Mouse (Mus musculus): Measurements from ENCODE around the gene Itsn1.

Itsn1 gene

DNA sequence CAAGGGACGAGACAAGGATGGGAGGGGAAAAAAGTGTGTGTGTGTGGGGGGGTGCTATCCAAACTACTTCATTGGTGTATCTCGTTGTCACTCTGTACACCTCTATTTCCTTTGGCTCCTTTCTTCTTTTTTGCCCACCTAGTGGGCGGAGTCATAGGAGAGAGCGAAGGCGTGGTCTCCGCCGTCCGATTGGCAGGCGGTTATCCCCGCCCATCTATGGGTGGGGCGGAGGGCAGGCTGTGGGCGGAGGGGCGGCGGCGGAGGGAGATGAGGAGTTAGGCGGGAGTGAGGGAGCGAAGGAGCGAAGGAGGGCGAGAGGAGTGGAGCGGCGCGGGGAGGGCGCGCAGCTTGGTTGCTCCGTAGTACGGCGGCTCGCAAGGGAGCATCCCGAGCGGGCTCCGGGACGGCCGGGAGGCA lies at the start of gene Itsn1:
Gene Itsn1 (plus strand): TSS at position 216 of the 417 bp plus-strand sequence.
- peak; percentile 98 for DNase-seq (ENCODE audit: low read depth)

DNA sequence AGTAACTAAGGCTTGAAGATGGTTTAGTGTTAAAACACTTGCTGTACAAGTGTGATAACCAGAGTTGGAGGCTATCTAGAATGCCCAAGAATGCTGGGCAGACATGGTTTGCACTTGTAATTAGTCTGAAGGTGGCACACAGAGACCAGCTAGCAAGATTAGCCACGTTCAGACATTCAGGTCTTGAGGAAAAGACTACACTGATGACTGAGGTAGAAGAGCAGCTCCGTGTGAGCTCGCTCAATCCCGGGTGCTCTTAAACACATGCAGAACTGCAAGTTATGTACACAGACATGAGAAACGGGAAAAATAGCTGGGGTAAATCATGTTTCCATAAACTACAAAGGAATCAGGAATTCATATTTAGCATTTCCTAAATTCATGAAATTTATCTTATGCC lies 48.4 kb upstream of the Itsn1 start:
- DNase-seq (ENCODE audit: low read depth): no peak

DNA sequence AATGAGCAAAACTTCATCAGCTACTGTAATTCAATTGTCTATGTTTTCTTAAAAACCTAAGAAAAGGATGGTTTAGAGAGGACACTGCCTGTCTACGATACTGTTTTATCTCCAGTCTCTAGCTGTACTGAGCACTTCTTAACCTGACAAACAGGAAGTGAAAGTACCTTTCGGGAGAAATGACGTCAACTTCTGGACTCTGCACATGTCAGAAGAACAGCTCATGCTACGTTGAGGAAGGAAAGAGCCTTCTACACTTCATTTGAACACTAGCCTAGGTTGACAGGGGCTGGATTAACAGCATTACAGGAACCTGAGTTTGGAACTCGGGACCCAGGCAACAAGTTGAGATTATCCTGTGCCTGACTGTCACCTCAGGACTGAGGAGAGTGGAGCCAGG lies 43.6 kb upstream of the Itsn1 start:
- no peak for DNase-seq (ENCODE audit: low read depth)

DNA sequence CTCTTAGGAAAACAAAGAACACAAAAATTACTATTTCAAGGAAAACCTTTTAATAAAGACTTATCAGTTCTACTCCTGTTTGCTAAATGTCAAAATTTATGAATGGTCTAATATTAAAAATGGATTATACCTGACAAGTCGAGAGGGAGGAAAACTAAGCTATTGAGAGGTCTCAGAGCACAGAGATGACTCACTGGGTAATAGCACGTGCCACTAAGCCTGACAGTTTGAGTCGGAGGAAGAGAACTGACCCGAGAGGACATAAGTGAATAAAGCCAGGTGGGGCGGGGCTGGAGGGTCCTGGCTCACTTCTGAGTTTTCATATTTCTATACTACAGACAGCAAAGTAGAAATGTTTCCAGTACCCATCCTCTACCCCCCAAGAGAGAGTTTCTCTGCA lies 42.7 kb upstream of the Itsn1 start:
- no peak for DNase-seq (ENCODE audit: low read depth)

DNA sequence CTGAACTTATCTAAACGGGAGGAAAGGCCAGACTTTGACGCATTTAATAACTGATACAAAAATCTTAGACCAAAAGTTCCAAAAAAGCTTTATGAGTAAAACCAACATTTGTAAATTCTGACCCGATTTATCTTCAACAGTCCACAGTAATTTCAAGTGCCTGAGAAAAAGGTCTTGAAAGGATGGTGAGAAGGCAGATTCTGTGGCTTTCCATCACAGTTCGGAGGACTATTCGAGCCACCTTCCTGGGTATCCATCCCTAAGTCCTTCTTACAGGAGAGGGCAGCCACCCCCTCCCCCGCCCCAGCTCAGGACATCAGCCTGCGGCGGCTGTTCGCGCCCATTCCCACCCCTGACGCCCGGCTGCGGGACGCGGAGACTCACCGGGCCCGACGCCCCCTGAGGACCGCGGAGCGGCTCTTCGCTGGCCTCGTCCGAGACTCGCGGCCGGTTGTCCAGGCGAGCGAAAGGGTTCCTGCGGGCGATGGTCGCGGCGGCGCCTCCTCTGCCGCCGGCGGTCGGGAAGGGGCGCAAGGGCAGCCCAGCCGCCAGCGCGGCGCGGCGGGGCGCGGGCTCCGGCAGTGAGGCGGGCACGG lies 41.0 kb upstream of the Itsn1 start:
- DNase-seq (ENCODE audit: low read depth): no peak

DNA sequence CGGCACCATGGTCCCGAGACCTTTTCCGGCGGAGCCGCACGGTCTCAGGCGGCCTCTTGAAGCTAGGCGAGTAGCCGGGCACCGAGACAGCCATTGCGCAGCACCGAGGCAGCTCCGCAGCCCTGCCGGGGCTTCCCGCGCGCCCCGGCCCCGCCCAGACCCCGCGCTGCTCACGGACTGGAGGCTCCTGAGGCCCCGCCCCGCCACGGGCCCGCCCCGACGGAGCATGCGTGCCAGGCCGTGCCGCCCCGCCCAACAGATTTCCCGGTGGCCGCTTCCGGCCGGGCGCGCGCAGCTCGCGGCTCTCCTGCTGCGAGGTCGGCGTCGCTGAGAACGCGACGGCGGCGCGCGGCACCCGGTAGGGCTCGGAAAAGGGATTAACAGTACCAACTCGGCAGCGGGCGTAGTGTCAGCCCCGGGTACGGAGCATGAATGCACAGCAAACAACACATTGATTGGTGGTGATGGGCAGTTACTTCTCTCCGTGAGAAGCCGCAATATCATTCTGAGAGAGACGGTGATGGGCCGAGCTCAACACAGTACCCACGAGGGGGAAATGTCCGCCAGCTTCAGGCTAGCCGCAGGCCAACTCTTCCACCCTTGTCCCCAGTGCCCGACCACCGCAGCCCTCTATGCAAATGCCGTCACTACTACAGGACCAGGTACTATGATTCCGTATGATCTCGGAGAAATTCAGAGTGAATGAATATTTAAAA lies 40.3 kb upstream of the Itsn1 start, which contains the start of gene Donson:
Gene Donson (minus strand): TSS at position 152 of the 716 bp plus-strand sequence.
- DNase-seq (ENCODE audit: low read depth): peak; percentile 86

DNA sequence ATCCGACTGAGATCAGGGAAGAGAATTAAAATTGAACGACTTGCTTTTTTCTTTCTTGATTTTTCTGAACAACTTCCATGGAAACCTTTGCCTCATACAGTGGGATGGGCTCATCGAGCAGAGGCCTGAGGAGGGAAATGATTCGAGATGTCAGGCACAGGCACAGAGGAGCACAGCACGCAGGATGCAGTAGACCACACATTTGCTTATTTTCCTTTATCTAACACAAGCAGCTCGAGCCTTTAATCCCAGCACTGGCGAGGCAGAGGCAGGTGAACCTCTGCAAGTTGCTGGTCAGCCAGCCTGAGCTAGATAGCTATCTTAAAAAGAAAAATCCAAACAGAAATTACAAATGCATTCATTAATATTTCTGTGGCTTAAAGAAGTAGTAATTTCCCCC lies 39.3 kb upstream of the Itsn1 start:
- peak; percentile 38 for DNase-seq (ENCODE audit: low read depth)

DNA sequence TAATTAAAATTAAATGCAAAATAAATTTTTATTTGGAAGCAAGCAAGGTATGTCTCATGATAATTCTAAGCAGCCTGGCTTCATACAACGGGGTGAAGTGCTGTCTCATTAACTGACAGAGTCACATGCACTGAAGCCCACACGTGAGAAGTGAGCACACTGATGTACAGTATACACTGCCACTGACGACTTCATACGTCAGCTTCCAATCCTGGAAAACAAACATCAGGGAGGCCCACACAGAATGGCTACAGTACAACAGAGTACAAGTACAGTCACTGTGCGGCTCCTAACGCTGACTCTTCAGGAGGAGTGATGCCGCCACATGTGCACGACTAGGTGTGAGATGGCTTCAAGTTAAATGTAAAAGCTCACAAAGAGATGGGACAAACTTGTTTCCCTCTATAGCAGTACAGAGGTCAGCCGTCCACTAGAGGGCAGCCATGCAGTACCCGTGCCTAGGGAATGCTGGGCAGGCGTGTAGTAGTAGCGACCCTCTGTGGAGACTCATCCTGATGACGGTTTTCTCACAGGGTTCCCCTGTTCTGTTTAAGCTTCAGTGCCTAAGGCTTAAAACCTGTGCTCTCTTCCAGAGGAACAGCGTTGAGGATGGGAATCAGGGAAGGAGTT lies 34.5 kb upstream of the Itsn1 start:
- DNase-seq (ENCODE audit: low read depth): peak; percentile 68

DNA sequence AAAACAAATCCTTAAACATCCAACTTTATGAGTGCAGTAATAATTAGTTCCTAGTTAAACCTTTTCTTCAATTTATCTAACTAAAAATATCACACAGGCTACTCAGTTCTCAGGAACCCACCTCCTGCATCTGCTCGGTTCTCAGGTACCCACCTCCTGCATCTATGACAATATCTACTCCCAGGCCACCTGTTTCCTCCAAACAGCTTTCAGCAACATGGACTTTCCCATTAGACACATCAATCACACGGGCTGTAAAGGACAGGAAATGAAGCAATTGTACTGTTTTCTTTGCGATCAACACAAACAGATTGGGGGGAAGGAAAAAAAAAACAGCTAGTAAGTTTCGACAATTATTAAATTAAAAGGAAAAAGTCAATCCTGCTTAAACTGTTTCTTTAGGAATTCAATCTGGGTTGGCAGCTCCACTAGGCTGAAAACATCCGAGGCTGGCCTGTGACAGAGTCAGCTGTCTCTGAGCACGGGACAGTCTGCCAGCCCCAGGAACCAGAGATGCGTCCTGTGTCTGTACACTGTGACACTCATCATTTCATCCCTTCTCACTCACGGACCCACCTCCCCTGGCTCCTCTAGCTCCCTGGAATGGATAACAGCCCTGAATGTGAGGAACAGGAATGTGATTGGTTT lies 33.8 kb upstream of the Itsn1 start:
- no peak for DNase-seq (ENCODE audit: low read depth)

DNA sequence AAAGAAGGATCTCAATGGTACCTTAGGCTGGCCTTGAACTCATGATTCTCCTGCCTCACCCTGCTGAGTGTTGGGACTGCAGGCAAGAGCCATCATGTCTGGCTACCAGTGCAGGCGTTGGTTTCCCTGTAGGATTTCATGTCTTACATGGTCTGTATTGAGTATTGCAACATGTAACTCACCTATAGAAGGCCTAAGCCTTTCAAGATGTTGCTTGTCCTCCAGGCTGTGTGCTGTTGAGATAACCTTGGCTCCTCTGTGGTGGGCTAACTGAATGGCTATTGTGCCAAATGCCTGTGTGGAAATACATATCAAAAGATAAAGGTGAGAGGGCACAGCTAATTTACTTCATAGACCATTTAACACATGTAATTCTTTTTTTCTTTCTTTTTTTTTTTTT lies 30.1 kb upstream of the Itsn1 start:
- no peak for DNase-seq (ENCODE audit: low read depth)

DNA sequence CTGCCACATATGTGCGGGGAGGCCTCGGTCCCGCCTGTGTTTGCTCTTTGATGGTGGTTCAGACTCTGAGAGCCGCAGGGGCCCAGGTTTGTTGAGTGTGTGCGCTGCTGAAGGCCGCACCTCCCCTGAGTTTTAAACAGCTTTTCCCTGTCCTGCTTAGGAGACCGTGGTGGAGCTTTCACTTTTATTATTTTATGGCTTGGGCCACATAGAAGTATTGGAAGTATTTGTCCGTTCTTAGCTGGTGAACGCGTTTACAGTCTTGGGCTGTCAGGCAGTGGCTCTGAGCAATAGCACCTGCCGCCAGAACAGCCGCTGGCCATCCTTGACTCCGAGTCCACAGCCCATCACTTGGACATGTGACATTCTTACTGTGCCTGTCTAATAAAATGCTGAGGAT lies 27.2 kb upstream of the Itsn1 start:
- DNase-seq (ENCODE audit: low read depth): no peak

DNA sequence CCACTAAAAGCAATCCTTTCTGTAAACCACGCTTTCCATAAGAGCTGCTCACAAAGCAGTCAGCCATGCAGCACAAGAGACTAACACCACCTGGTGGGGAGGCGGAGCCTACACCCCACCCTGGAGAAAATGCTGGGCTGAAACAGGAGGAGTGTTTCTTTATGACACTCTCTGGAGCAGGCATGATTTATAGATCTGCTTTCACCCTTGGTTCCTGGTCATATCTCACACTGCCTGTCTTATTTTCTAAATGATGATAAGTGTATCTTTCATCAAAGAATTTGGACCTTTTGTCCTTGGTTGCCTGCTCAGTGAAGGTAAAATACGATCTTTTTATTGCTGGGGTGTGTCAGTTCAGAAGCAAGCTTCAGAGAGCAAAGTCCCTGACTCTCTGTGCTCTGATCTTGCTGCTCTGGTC lies 26.3 kb upstream of the Itsn1 start:
- DNase-seq (ENCODE audit: low read depth): no peak

DNA sequence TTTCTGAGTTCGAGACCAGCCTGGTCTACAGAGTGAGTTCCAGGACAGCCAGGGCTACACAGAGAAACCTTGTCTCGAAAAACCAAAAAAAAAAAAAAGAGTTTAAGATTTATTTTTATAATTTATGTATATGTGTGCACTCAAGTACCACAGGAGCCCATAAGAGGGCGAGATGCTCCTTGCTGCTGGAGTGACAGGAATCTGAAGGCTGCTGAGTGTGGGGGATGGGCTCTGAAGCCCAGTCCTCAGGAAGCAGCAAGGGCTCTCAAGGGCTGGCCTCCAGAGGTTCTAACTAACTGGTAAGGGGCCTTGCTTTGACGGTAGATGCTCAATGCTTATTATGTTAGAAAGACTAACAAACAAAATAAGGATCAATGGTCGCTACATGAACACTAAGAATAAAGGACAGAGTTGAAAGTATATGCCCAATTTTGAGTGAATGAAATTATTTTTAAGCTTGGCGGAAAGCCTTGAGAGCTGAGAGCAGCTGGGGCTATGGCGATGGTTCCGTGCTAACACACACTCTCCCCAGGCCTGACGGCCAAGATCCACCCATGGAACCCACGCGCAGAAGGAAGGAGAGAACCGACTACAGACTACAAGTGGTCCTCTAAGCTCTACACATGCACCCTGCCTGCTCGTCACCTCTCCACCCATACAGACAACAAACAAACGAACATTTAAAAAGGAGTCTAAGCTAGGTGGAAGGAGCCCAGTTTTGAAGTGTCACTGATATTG lies 24.3 kb upstream of the Itsn1 start:
- DNase-seq (ENCODE audit: low read depth): no peak

DNA sequence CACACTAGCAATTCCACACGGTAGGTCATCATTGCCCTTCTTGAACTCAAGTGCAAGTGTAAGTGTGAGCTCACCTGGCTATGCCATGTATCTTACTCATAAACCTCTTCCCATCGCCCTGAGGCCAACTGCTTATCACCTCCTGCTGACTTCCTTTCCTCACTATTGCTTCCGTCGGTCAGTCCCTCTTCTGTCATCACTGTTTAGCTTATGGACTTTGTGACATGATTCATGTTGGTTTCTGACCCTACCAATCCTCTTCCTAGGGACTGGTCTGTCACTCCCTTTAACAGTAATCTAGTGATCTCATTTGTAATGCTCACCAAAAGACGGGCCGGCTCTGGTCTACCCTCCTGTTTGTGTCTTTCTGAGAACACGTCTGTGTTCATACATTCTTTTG lies 18.8 kb upstream of the Itsn1 start:
- DNase-seq (ENCODE audit: low read depth): no peak

DNA sequence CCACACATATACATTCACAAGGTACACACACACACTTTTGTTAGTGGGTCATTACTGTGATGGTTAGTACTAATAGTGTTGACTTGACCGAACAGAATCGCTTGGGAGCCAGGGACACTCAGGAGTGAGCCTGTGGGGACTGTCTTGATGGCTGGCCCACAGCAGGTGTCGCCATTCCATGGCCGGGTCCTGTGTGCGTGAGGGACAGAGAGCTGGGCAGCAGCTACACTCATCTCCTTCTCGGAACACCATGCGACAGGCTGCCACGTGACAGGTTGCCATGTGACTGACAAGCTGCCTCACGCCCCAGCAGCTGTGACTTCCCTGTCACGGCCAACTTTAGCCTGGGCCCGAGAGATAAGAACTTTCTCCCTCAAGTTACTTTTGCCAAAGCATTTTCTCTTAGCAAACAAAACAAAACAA lies 12.1 kb upstream of the Itsn1 start:
- DNase-seq (ENCODE audit: low read depth): peak; percentile 93

DNA sequence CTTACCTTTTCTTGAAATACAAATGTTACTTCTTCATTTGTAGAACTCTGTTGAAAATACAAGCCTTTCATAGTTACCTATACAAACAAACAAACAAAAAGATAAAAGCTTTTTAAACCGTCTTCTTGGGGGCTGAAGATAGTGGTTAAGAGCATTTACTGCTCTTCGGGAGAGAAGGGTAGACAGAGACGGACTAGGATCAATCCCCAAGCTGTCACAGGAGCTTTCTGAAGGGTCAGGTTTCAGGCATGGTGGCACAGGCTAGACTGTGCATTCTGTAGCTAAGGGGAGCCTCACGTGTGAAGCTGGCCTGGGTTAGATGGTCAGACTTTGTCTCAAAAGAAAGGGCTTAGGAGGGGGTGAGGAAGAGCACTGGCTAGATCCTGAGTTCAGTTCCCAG lies 11.7 kb upstream of the Itsn1 start:
- DNase-seq (ENCODE audit: low read depth): no peak

DNA sequence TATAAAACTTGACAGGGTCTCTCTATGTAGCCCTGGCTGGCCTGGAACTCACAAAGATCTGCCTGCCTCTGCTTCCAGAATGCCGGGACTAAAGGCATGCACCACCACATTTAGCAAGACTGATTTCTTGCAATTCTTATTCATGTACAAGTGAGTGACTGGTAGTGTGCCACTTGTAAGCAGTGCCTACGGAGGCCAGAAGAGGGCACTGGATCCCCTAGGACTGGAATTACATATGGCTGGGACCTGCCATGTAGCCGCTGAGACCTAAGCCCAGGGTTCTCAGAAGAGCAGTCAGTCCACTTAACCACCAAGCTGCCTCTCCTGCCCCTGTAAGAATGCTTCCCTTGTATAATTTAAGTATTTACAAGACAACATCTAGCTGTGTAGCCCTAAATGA lies 4.8 kb upstream of the Itsn1 start:
- DNase-seq (ENCODE audit: low read depth): peak; percentile 49

DNA sequence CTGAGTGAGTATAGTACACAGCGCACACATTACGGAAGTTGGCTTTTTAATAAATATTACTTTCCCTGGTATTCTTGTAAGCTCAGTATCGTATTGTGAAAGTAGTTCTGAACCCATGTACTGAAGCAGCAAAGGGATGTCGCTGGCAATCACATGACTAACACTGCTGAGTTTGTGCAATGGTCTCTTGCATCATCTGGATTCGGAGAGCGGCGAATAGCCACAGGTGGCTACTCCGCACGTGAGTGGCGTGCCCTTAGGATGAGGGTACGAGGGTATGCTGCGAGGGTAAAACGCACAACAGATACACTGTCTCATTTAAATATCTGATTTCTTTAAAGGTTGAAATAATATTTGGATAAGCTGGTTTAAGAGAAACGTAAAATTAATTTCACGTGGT lies 1.6 kb upstream of the Itsn1 start:
- DNase-seq (ENCODE audit: low read depth): no peak

DNA sequence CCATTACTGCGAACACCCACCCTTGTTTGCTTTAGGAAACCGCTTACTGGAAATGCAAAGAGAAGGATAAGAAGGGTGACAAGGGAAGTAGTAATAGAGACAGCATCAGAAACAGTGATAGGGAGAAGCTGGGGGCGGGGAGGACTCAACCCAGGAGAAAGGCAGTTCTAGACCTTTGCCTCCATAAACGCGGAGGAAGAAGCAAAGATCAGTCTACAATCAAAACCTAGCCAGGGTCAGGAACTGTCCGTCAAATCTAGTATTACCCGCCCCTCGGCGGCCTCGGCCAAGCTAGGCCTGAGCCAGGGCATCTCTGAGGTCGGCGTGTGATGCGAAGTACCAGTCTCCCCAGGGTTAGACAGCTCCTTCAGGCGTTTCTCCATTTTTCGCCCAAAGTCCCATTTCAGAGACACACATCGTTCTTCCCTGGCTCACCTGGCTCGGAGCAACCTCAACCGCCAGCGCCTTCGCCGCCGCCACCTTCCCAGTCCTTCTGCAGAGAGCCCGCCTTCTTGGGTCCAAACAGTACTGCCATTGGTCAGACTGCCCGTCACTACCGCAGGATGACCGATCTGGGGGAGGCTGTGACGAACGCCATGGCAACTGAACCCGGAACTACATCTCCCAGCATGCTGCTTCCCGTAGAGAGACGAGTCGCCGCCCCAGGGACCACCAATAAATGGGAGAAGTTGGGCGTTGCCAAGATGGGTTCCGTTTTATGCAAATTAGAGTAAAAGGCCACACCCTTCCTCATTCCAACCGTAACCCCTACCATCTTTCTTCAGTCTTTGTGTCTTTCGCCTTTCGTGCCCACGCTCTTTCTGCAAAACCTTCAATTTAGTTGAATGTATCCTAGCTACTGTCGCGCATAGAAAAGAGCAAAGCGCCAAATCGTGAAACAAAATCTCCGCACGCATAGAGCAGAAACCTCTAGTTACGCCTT lies 687 bp upstream of the Itsn1 start, which contains the start of gene Cryzl1:
Gene Cryzl1 (minus strand): TSS at position 853 of the 943 bp plus-strand sequence.
- peak; percentile 95 for DNase-seq (ENCODE audit: low read depth)

DNA sequence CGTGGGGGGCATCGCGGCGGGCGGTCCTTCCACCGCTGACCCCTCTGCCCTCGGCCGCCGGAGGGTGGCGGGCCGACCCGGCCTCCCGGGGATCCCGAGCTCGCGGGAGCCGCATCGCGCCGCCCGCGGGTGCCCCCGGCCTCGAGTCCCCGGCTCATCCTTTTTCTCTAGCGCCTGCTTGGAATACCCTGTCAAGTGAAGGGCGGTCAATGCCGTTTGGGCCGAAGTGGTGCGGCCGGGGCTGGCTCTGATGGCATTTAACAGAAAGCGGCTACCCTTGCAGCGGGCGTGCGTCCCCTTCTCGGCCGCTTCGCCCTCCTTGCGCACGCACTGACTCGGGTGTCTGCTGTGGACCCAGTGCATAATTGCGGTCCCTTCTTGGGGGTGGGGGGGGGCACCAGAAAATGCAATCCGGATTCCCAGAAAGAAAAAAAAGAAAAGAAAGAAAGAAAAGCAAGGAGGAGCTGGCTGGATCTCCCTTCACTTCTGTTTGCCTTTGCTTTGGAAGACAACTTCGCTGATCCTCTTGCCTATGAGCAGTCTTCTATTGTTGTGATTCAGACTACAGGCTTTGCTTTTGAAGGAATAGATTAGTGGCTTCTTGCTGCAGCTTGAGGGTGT lies 850 bp downstream of the Itsn1 start:
- DNase-seq (ENCODE audit: low read depth): no peak

All from c-Kit-positive CD71-positive TER-119-negative erythroid progenitor cells, embryonic 14.5 days (primary cell).